Mouse (Mus musculus): ENCODE measurements around the gene Tpcn1. TPM values are rescaled to one million over a fixed set of nuclear protein-coding genes. Genes with fewer than 3 reads are reported as not detected.

Gene Tpcn1
- polyA plus RNA-seq, 1 experiment from 2014 or later: 12.4 TPM

GRCm38 (mm10) chr5:120621846-120622197 is 33.3 kb upstream of the Tpcn1 start:
- no peak for ATAC-seq (replicated peaks; ENCODE audit: insufficient number of reproducible peaks, insufficient read depth, low FRiP score, low read depth)
- Histone ChIP-seq H3K27me3 (no peaks in the 10 kb centered on the region), H3K9ac (no peak overlapping the region), H3K9me3 (replicated peaks) (no peaks in the 10 kb centered on the region), H3K36me3 (peaks cover 90% of the 10 kb centered on the region), H3K27ac (no peak overlapping the region), H3K4me3 (no peak overlapping the region), H3K4me2 (no peak overlapping the region), H3K4me1 (replicated peaks) (peaks cover 14% of the 10 kb centered on the region)
- WGBS: 83% methylated on average over 10 of the region's 10 CpGs

GRCm38 (mm10) chr5:120621078-120621765 is 32.7 kb upstream of the Tpcn1 start:
- Histone ChIP-seq H3K9ac (no peak overlapping the region), H3K9me3 (replicated peaks) (no peaks in the 10 kb centered on the region), H3K4me3 (no peak overlapping the region), H3K27me3 (no peaks in the 10 kb centered on the region), H3K4me1 (replicated peaks) (peaks cover 14% of the 10 kb centered on the region), H3K27ac (no peak overlapping the region), H3K36me3 (peaks cover 87% of the 10 kb centered on the region), H3K4me2 (no peak overlapping the region)
- no peak for ATAC-seq (replicated peaks; ENCODE audit: insufficient number of reproducible peaks, insufficient read depth, low FRiP score, low read depth)
- WGBS: 82% methylated on average over 23 of the region's 23 CpGs

- Histone ChIP-seq H3K4me3 (no peak overlapping the region), H3K27me3 (no peaks in the 10 kb centered on the region), H3K36me3 (peaks cover 85% of the 10 kb centered on the region), H3K9me3 (replicated peaks) (no peaks in the 10 kb centered on the region), H3K27ac (no peak overlapping the region), H3K4me1 (replicated peaks) (peaks cover 14% of the 10 kb centered on the region), H3K4me2 (no peak overlapping the region), H3K9ac (no peak overlapping the region)
- peak; percentile 19; the same call in 1 of the 2 replicates for ATAC-seq (replicated peaks; ENCODE audit: insufficient number of reproducible peaks, insufficient read depth, low FRiP score, low read depth)
- 68% methylated on average over 18 of the region's 18 CpGs for WGBS
Observed at GRCm38 (mm10) chr5:120620375-120621077, 32.1 kb upstream of the Tpcn1 start.

GRCm38 (mm10) chr5:120619201-120619600 is 30.7 kb upstream of the Tpcn1 start:
- Histone ChIP-seq H3K4me2 (no peak overlapping the region), H3K27me3 (no peaks in the 10 kb centered on the region), H3K4me3 (no peak overlapping the region), H3K9me3 (replicated peaks) (no peaks in the 10 kb centered on the region), H3K27ac (no peak overlapping the region), H3K4me1 (replicated peaks) (peaks cover 14% of the 10 kb centered on the region), H3K9ac (no peak overlapping the region), H3K36me3 (peaks cover 72% of the 10 kb centered on the region)
- 25% methylated on average over 5 of the region's 5 CpGs for WGBS
- ATAC-seq (replicated peaks; ENCODE audit: insufficient number of reproducible peaks, insufficient read depth, low FRiP score, low read depth): no peak

GRCm38 (mm10) chr5:120618778-120619177 is 30.3 kb upstream of the Tpcn1 start:
- peaks cover 68% of the 10 kb centered on the region for H3K36me3 ChIP-seq

GRCm38 (mm10) chr5:120615903-120616302 is 27.4 kb upstream of the Tpcn1 start:
- H3K4me1 ChIP-seq (replicated peaks): peaks cover 17% of the 10 kb centered on the region
- no peaks in the 10 kb centered on the region for H3K9me3 ChIP-seq (replicated peaks)
- peaks cover 45% of the 10 kb centered on the region for H3K36me3 ChIP-seq
- H3K4me2 ChIP-seq: no peak overlapping the region
- ATAC-seq (replicated peaks; ENCODE audit: insufficient number of reproducible peaks, insufficient read depth, low FRiP score, low read depth): no peak
- H3K27me3 ChIP-seq: no peaks in the 10 kb centered on the region
- no peak overlapping the region for H3K9ac ChIP-seq
- H3K4me3 ChIP-seq: no peak overlapping the region
- WGBS: 95% methylated on average over 4 of the region's 4 CpGs
- no peak overlapping the region for H3K27ac ChIP-seq

More at GRCm38 (mm10) chr5:120618778-120619177, 30.3 kb upstream of the Tpcn1 start:
- no peaks in the 10 kb centered on the region for H3K9me3 ChIP-seq (replicated peaks)
- H3K4me1 ChIP-seq (replicated peaks): peaks cover 18% of the 10 kb centered on the region
- H3K9ac ChIP-seq: no peak overlapping the region
- no peak overlapping the region for H3K4me3 ChIP-seq
- WGBS: 86% methylated on average over 12 of the region's 12 CpGs
- no peak for ATAC-seq (replicated peaks; ENCODE audit: insufficient number of reproducible peaks, insufficient read depth, low FRiP score, low read depth)
- no peak overlapping the region for H3K4me2 ChIP-seq
- H3K27me3 ChIP-seq: no peaks in the 10 kb centered on the region
- no peak overlapping the region for H3K27ac ChIP-seq

GRCm38 (mm10) chr5:120612822-120613604 is 24.5 kb upstream of the Tpcn1 start:
- no peaks in the 10 kb centered on the region for H3K27me3 ChIP-seq
- H3K9me3 ChIP-seq (replicated peaks): no peaks in the 10 kb centered on the region
- peak overlapping the region; percentile 84 for H3K27ac ChIP-seq
- H3K4me1 ChIP-seq (replicated peaks): peaks cover 16% of the 10 kb centered on the region
- H3K4me2 ChIP-seq: peak overlapping the region; percentile 85
- ATAC-seq (replicated peaks; ENCODE audit: insufficient number of reproducible peaks, insufficient read depth, low FRiP score, low read depth): peak; percentile 92
- under 1% methylated on average over 69 of the region's 69 CpGs for WGBS
- peaks cover 19% of the 10 kb centered on the region; the same call in 1 of the 2 replicates for H3K36me3 ChIP-seq
- peak overlapping the region; percentile 64 for H3K9ac ChIP-seq
- peak overlapping the region; percentile 67 for H3K4me3 ChIP-seq

GRCm38 (mm10) chr5:120612442-120612821 is 24.0 kb upstream of the Tpcn1 start, which contains the start of the genes Rita1 and Ddx54:
Gene Rita1 (minus strand): TSS chr5:120612589.
Gene Ddx54 (plus strand): TSS chr5:120612739.
- peaks cover 14% of the 10 kb centered on the region; the same call in 1 of the 2 replicates for H3K36me3 ChIP-seq
- H3K27ac ChIP-seq: peak within 1 kb of the TSS; percentile 84
- H3K9ac ChIP-seq: peak within 1 kb of the TSS; percentile 64
- peaks cover 16% of the 10 kb centered on the region for H3K4me1 ChIP-seq (replicated peaks)
- ATAC-seq (replicated peaks; ENCODE audit: insufficient number of reproducible peaks, insufficient read depth, low FRiP score, low read depth): peak; percentile 85
- under 1% methylated on average over 22 of the region's 22 CpGs for WGBS
- H3K27me3 ChIP-seq: no peaks in the 10 kb centered on the region
- H3K4me3 ChIP-seq: peak within 1 kb of the TSS; percentile 67
- no peaks in the 10 kb centered on the region for H3K9me3 ChIP-seq (replicated peaks)
- peak within 1 kb of the TSS; percentile 85 for H3K4me2 ChIP-seq

- H3K9me3 ChIP-seq (replicated peaks): no peaks in the 10 kb centered on the region
- 48% methylated on average over 8 of the region's 8 CpGs for WGBS
- ATAC-seq (replicated peaks; ENCODE audit: insufficient number of reproducible peaks, insufficient read depth, low FRiP score, low read depth): no peak
- H3K27ac ChIP-seq: peak overlapping the region; percentile 81; the same call in 1 of the 2 replicates
- H3K4me2 ChIP-seq: peak overlapping the region; percentile 85
- peak overlapping the region; percentile 64 for H3K9ac ChIP-seq
- H3K4me1 ChIP-seq (replicated peaks): peaks cover 16% of the 10 kb centered on the region
- peak overlapping the region; percentile 67 for H3K4me3 ChIP-seq
- peaks cover 6% of the 10 kb centered on the region; the same call in 1 of the 2 replicates for H3K36me3 ChIP-seq
- H3K27me3 ChIP-seq: no peaks in the 10 kb centered on the region
Observed at GRCm38 (mm10) chr5:120611416-120611815, 22.9 kb upstream of the Tpcn1 start.

GRCm38 (mm10) chr5:120610906-120611305 is 22.4 kb upstream of the Tpcn1 start:
- H3K4me1 ChIP-seq (replicated peaks): peaks cover 16% of the 10 kb centered on the region
- no peaks in the 10 kb centered on the region for H3K9me3 ChIP-seq (replicated peaks)
- no peaks in the 10 kb centered on the region for H3K27me3 ChIP-seq
- 0 out of 2 replicates have a peak, but pooled peaks cover 2% of the 10 kb centered on the region for H3K36me3 ChIP-seq
- H3K4me3 ChIP-seq: peak overlapping the region; percentile 67; the same call in 1 of the 2 replicates
- peak overlapping the region; percentile 85 for H3K4me2 ChIP-seq
- H3K27ac ChIP-seq: no peak overlapping the region
- peak overlapping the region; percentile 64; the same call in 1 of the 2 replicates for H3K9ac ChIP-seq
- 85% methylated on average over 5 of the region's 5 CpGs for WGBS
- ATAC-seq (replicated peaks; ENCODE audit: insufficient number of reproducible peaks, insufficient read depth, low FRiP score, low read depth): no peak

GRCm38 (mm10) chr5:120609246-120609775 is 20.8 kb upstream of the Tpcn1 start:
- 79% methylated on average over 16 of the region's 16 CpGs for WGBS
- ATAC-seq (replicated peaks; ENCODE audit: insufficient number of reproducible peaks, insufficient read depth, low FRiP score, low read depth): no peak

More at GRCm38 (mm10) chr5:120609246-120609775, 20.8 kb upstream of the Tpcn1 start:
- Histone ChIP-seq H3K36me3 (no peaks in the 10 kb centered on the region), H3K9me3 (replicated peaks) (no peaks in the 10 kb centered on the region), H3K27me3 (no peaks in the 10 kb centered on the region), H3K27ac (no peak overlapping the region), H3K4me2 (no peak overlapping the region), H3K9ac (no peak overlapping the region), H3K4me3 (no peak overlapping the region), H3K4me1 (replicated peaks) (peaks cover 21% of the 10 kb centered on the region)
